Mouse (Mus musculus): ENCODE data around the gene Krtcap2. TPM values are rescaled to one million over a fixed set of nuclear protein-coding genes. Genes with fewer than 3 reads are reported as not detected.
"Not testable (repeated sequence)": the region's sequence is repeated elsewhere in the genome, so short reads cannot be mapped to it uniquely, and the experiment has no call there.

The Krtcap2 gene
- polyA plus RNA-seq, 1 experiment: 4.0 TPM

DNA sequence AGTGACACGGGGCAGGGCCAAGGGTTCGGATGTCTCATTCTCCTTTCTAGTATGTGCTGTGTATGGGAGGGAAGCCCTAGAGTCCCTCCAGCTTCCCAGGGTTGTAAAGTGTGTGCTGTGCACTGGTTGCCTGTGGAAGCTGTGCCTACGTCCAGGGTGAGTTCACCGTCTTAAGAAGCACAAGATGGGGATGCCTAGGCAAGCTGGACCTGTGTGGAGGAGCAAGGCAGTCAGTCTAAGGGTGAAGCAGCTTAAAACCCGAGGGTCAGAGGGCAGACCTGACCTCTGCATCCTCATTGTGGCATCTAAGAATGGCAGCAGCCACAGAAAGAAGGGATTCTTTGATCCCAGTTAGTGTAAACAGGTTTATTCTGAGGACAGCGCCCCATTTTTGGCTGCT lies 37.0 kb upstream of the Krtcap2 start:
- no peaks in the 10 kb centered on the region for H3K27me3 ChIP-seq (ENCODE audit: control insufficient read depth)
- TF ChIP-seq TAL1 (IDR thresholded peaks at IDR 0.05; ENCODE audit: low read length): no peak
- TF ChIP-seq GATA1 (IDR thresholded peaks at IDR 0.05; ENCODE audit: low read length): no peak
- H3K9me3 ChIP-seq (ENCODE audit: control insufficient read depth, low read length): no peaks in the 10 kb centered on the region
- H3K36me3 ChIP-seq (ENCODE audit: control insufficient read depth): peaks cover 74% of the 10 kb centered on the region
- peaks cover 22% of the 10 kb centered on the region for H3K4me1 ChIP-seq (ENCODE audit: control insufficient read depth)
- H3K4me3 ChIP-seq (replicated peaks): no peak overlapping the region

DNA sequence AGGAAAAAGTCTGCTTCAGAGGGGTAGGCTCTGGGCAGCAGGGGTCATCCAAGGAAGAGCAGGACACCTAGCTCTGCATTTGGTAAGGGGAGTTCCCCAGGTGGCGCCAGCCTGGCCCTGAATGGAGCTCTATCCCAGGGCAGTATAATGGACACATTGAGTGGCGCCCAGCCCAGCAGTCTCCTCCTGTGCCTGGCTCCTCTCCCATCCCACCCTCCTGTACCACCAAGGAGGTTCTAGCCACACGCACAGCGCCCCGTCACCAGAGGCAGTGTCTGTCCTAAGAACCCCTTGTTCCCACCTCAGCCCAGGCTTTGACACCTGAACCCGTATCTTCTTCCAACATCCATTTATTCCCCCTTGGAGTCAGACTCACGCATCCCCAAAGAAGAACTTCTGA lies 36.0 kb upstream of the Krtcap2 start:
- H3K4me3 ChIP-seq (replicated peaks): no peak overlapping the region
- no peaks in the 10 kb centered on the region for H3K9me3 ChIP-seq (ENCODE audit: control insufficient read depth, low read length)
- peaks cover 70% of the 10 kb centered on the region for H3K36me3 ChIP-seq (ENCODE audit: control insufficient read depth)
- peaks cover 29% of the 10 kb centered on the region for H3K4me1 ChIP-seq (ENCODE audit: control insufficient read depth)
- H3K27me3 ChIP-seq (ENCODE audit: control insufficient read depth): peaks cover 6% of the 10 kb centered on the region
- no peak for TF ChIP-seq TAL1 (IDR thresholded peaks at IDR 0.05; ENCODE audit: low read length)

DNA sequence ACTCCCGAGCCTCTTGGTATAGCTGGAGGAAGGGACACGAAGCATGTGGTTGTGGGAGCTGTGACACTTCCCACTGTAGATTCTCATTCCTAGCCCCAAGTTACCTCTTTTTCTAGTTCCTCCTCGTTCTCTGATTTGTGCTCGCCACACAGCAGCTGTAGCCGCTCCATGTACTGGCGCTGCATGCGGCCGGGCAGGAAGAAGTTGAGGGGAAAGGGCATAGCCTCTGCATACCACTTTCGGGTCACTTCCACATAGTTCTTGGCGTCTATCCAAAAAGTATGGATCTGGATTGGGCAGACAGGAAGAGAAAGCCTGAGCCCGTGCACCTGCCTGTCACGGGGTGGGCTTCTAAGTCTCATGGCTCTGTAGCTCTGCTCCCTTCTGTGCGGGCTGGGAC lies 35.6 kb upstream of the Krtcap2 start:
- H3K27me3 ChIP-seq (ENCODE audit: control insufficient read depth): peaks cover 10% of the 10 kb centered on the region
- TF ChIP-seq TAL1 (IDR thresholded peaks at IDR 0.05; ENCODE audit: low read length) (no peak), GATA1 (IDR thresholded peaks at IDR 0.05; ENCODE audit: low read length) (no peak)
- H3K9me3 ChIP-seq (ENCODE audit: control insufficient read depth, low read length): no peaks in the 10 kb centered on the region
- H3K4me3 ChIP-seq (replicated peaks): no peak overlapping the region
- H3K36me3 ChIP-seq (ENCODE audit: control insufficient read depth): peaks cover 66% of the 10 kb centered on the region
- peaks cover 33% of the 10 kb centered on the region for H3K4me1 ChIP-seq (ENCODE audit: control insufficient read depth)

DNA sequence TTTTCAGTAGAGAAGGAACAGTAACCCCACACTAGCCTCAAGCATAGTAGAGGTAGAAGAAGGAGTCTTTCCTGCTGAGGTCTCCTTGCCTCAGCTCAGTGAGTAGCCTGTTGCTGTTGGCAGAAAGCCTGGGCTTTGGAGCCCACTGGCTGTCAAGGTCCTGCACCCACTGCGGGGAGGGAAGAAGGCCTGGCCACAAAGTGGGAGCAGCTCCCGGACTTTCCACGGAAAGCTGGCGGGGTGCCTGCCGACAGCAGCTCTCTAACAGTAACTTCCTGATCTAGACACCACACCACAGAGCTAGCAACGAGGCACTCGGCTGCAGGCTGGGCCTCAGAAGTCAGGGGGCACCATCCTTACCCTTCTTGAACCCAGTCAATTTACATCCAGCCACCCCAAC lies 35.0 kb upstream of the Krtcap2 start:
- Histone ChIP-seq H3K4me1 (ENCODE audit: control insufficient read depth) (peaks cover 39% of the 10 kb centered on the region), H3K4me3 (replicated peaks) (no peak overlapping the region), H3K9me3 (ENCODE audit: control insufficient read depth, low read length) (no peaks in the 10 kb centered on the region), H3K27me3 (ENCODE audit: control insufficient read depth) (peaks cover 16% of the 10 kb centered on the region), H3K36me3 (ENCODE audit: control insufficient read depth) (peaks cover 60% of the 10 kb centered on the region)
- no peak for TF ChIP-seq TAL1 (IDR thresholded peaks at IDR 0.05; ENCODE audit: low read length)
- no peak for TF ChIP-seq GATA1 (IDR thresholded peaks at IDR 0.05; ENCODE audit: low read length)

DNA sequence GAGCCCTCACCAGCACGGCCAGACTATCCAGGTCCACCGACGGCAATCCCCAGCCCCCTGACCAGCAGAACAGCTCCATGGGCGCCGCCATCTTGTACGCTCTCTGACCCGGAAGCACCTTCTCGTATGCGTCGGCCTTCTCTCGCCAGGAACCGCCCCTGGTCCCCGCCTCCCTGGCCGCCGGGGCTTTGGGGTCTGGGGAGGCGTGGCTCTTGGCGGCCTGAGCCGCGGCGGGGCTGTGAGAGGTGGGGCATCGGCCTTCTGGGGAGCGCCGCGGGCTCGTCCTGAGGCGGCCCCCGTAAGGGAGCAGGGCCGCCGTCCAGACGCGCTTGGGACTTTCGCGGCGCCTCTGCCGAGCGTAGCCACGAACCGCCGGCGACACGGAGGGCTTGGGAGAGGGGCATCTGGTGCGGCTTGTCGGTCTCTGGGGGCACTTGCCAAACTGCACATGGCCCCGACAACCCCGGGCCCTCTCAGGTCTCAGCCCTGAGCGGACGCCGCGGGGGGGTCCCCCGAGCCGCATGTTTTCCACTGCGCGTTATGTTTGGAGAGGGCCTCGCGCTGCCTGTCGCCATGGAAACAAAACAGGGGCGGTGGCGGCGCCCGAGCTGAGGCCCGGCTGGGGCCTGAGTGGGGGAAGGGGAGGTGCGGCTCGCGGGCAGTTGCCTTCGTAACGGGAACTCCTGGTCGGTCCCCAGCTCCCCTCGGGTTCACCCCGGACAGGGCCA lies 31.8 kb upstream of the Krtcap2 start:
- TF ChIP-seq GATA1 (IDR thresholded peaks at IDR 0.05; ENCODE audit: low read length) (no peak), TAL1 (IDR thresholded peaks at IDR 0.05; ENCODE audit: low read length) (no peak)
- peaks cover 26% of the 10 kb centered on the region for H3K27me3 ChIP-seq (ENCODE audit: control insufficient read depth)
- H3K4me1 ChIP-seq (ENCODE audit: control insufficient read depth): peaks cover 43% of the 10 kb centered on the region
- peak overlapping the region; percentile 70 for H3K4me3 ChIP-seq (replicated peaks)
- H3K36me3 ChIP-seq (ENCODE audit: control insufficient read depth): peaks cover 29% of the 10 kb centered on the region
- H3K9me3 ChIP-seq (ENCODE audit: control insufficient read depth, low read length): no peaks in the 10 kb centered on the region

DNA sequence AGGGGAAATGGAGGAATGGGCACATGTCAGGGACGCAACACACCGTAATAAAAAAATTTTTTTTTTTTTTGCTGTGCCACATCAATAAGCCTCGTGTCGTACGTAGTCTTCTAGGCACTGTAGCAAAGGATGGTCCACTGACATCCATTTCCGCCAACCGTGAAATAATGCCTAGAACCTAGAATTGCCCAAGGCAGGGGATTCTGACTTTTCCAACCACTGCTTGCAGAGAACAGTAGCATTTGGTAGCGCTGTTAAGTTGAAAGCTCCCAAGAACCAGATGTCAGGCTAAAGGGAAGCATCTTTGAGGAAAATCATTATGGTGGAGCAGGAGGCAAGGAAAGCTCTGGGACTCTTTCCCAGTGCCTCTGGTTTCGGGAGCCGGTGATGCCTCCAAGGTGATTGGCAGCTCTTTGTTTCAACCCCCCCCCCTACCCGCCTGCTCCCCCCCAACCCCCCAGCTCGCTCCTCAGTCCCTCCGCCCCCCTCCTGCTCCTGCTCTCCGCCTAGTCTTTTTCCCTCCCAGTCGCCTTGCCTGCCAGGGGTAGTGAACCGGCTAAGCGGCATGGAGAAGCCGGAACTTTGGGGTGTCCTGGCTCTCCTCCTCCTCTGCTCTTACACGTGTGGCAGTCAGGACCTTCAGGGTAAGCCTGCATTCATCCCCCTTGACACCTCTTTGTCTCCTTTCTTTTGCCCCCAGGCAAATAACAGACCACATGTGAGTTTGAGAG lies 30.9 kb upstream of the Krtcap2 start, which contains the start of gene Thbs3:
TSS of gene Thbs3 (plus strand) at position 500 of the 731 bp plus-strand sequence.
- H3K36me3 ChIP-seq (ENCODE audit: control insufficient read depth): peaks cover 20% of the 10 kb centered on the region
- no peaks in the 10 kb centered on the region for H3K9me3 ChIP-seq (ENCODE audit: control insufficient read depth, low read length)
- H3K4me1 ChIP-seq (ENCODE audit: control insufficient read depth): peaks cover 43% of the 10 kb centered on the region

DNA sequence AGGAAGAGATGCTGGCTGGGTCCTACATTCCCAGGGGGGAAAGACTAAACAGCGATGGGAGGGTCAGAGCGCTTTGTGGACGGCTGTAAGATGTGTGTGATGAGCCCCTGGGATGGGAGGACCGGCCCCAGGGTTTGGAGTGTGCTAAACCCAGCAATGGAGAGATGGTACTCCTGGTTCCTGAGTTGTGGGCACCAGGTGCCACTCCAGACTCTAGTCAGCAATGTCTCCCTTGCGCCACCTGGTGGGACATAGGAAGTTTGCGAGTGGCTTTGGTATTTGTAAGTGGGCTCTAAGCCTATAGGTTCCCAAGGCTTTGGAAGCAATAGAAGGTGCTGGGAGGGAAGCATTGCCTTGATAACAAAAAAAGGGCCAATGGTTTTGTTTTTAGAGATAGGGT lies 29.9 kb upstream of the Krtcap2 start:
- Histone ChIP-seq H3K4me1 (ENCODE audit: control insufficient read depth) (peaks cover 43% of the 10 kb centered on the region), H3K9me3 (ENCODE audit: control insufficient read depth, low read length) (no peaks in the 10 kb centered on the region), H3K4me3 (replicated peaks) (no peak overlapping the region), H3K27me3 (ENCODE audit: control insufficient read depth) (peaks cover 34% of the 10 kb centered on the region), H3K36me3 (ENCODE audit: control insufficient read depth) (peaks cover 10% of the 10 kb centered on the region)
- TF ChIP-seq GATA1 (IDR thresholded peaks at IDR 0.05; ENCODE audit: low read length): no peak
- TF ChIP-seq TAL1 (IDR thresholded peaks at IDR 0.05; ENCODE audit: low read length): no peak

More for the DNA sequence above, 30.9 kb upstream of the Krtcap2 start, which contains the start of gene Thbs3:
- Histone ChIP-seq H3K27me3 (ENCODE audit: control insufficient read depth) (peaks cover 33% of the 10 kb centered on the region), H3K4me3 (replicated peaks) (peak within 1 kb of the TSS; percentile 70)
- TF ChIP-seq GATA1 (IDR thresholded peaks at IDR 0.05; ENCODE audit: low read length) (no peak), TAL1 (IDR thresholded peaks at IDR 0.05; ENCODE audit: low read length) (no peak)

DNA sequence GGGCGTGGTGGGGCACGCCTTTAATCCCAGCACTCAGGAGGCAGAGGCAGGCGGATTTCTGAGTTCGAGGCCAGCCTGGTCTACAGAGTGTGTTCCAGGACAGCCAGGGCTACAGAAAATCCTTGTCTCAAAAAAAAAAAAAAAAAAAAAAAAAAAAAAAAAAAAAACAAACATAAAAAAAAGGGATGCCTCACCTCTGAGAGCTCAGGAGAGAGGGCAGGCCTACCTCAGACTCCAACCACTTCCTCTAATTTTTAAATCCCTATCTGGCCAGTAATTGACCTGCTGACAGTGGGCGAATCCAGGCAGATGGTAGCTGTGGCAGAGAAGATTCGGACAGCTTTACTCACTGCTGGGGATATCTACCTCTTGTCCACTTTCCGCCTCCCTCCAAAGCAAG lies 29.4 kb upstream of the Krtcap2 start:
- Histone ChIP-seq H3K4me1 (ENCODE audit: control insufficient read depth) (peaks cover 43% of the 10 kb centered on the region), H3K27me3 (ENCODE audit: control insufficient read depth) (peaks cover 34% of the 10 kb centered on the region)
- H3K4me3 ChIP-seq (replicated peaks); H3K9me3 ChIP-seq (ENCODE audit: control insufficient read depth, low read length); H3K36me3 ChIP-seq (ENCODE audit: control insufficient read depth): not testable (repeated sequence)

DNA sequence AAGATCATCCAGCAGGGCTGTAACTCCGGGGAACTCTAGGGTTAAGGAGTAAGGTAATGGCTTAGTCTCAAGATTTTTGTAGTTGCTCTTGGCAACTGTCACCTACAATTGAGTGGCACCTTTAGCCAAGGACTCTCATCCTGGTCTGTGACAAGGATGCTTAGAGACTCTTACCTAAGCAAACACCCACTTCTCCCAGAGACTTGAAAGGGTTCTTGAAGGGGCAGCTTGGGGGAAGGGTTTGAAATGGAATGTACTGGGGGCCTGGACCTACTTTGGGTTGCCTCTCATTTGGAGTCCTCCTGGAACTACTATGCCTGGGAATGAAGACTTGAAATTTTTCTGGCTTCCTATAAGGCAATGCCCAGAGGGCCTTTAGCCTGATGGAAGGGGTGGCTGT lies 27.5 kb upstream of the Krtcap2 start:
- Histone ChIP-seq H3K27me3 (ENCODE audit: control insufficient read depth) (peaks cover 40% of the 10 kb centered on the region), H3K4me1 (ENCODE audit: control insufficient read depth) (peaks cover 26% of the 10 kb centered on the region), H3K4me3 (replicated peaks) (no peak overlapping the region), H3K36me3 (ENCODE audit: control insufficient read depth) (no peaks in the 10 kb centered on the region), H3K9me3 (ENCODE audit: control insufficient read depth, low read length) (no peaks in the 10 kb centered on the region)
- TF ChIP-seq GATA1 (IDR thresholded peaks at IDR 0.05; ENCODE audit: low read length) (no peak), TAL1 (IDR thresholded peaks at IDR 0.05; ENCODE audit: low read length) (no peak)

Data from erythroblast, embryonic 14.5 days (primary cell).